Mouse (Mus musculus) CH12.LX (cell line): ENCODE measurements around the gene Edar. TPM values are rescaled to one million over a fixed set of nuclear protein-coding genes. Genes with fewer than 3 reads are reported as not detected.

Experiments
- DNase-seq: peaks from one replicate; pipeline ENCODE4 v3.0.0-alpha.2; 2013; ENCODE audit errors: extremely low read depth
- H3K27ac ChIP-seq: 2 replicates; pipeline ENCODE4 v1.5.1; 2012; ENCODE audit warnings: low read depth, mild to moderate bottlenecking, control low read depth, moderate library complexity; ENCODE audit not compliant: insufficient read depth
- H3K27me3 ChIP-seq: replicated peaks from 2 replicates; pipeline ENCODE3; 2012; ENCODE audit warnings: inconsistent platforms
- H3K36me3 ChIP-seq, 2 experiments: replicated peaks in 1 of 2; 2 replicates each; pipeline versions ENCODE3 to v1.6.1; 2012; ENCODE audit warnings: inconsistent platforms in 1 of 2, low read length in 1 of 2, mild to moderate bottlenecking in 1 of 2, mixed read lengths in 1 of 2, moderate library complexity in 1 of 2; ENCODE audit not compliant: control insufficient read depth in 1 of 2, insufficient read depth in 1 of 2
- H3K4me1 ChIP-seq, 2 experiments: 2 replicates each; pipeline ENCODE4 v1.6.1; 2012; ENCODE audit warnings: inconsistent platforms in 1 of 2, moderate library complexity in 1 of 2; ENCODE audit not compliant: insufficient read depth in 2 of 2, control insufficient read depth in 1 of 2
- H3K4me2 ChIP-seq: 2 replicates; pipeline ENCODE4 v1.6.1; 2012; ENCODE audit warnings: low read depth, mild to moderate bottlenecking, control low read depth; ENCODE audit not compliant: poor library complexity, insufficient read depth, severe bottlenecking
- H3K4me3 ChIP-seq, 3 experiments: fragments of 150-350 bp in 1 of 3; sonication (generic) in 1 of 3; replicated peaks in 1 of 3; 2 replicates each; pipeline versions ENCODE3 to v1.5.1; 2011 to 2012; ENCODE audit warnings: low read depth in 2 of 3, low read length in 2 of 3, mild to moderate bottlenecking in 2 of 3, moderate library complexity in 2 of 3, control low read depth in 1 of 3, improper control_type of control experiment in 1 of 3, inconsistent platforms in 1 of 3, mixed read lengths in 1 of 3; ENCODE audit not compliant: poor library complexity in 1 of 3
- H3K79me2 ChIP-seq: replicated peaks from 2 replicates; pipeline ENCODE4 v1.6.1; 2012; ENCODE audit warnings: mild to moderate bottlenecking, moderate library complexity; ENCODE audit not compliant: control insufficient read depth, poor library complexity, insufficient read depth, severe bottlenecking; ENCODE audit errors: extremely low read depth
- H3K9ac ChIP-seq: 2 replicates; pipeline ENCODE4 v1.6.1; 2012; ENCODE audit warnings: low read depth, mild to moderate bottlenecking, control low read depth, moderate library complexity; ENCODE audit not compliant: insufficient read depth
- H3K9me3 ChIP-seq: replicated peaks from 2 replicates; pipeline ENCODE3; 2012; ENCODE audit warnings: low read length, inconsistent platforms, mixed read lengths
- BHLHE40 ChIP-seq: IDR thresholded peaks from 2 replicates; pipeline ENCODE4 v1.6.1; 2011; ENCODE audit warnings: mild to moderate bottlenecking, low read depth, low read length, improper control_type of control experiment
- CHD1 ChIP-seq: IDR thresholded peaks from 2 replicates; pipeline ENCODE4 v1.6.1; 2012; ENCODE audit warnings: low read depth, low read length, improper control_type of control experiment, inconsistent platforms
- CHD2 ChIP-seq: IDR thresholded peaks from 2 replicates; pipeline ENCODE4 v1.6.1; 2011; ENCODE audit warnings: low read length, improper control_type of control experiment
- CTCF ChIP-seq, 2 experiments: IDR thresholded peaks in 1 of 2; conservative IDR thresholded peaks in 1 of 2; 2 replicates each; pipeline ENCODE4 v1.5.1; 2011 to 2012; ENCODE audit warnings: low read depth in 2 of 2, low read length in 2 of 2, improper control_type of control experiment in 1 of 2, inconsistent platforms in 1 of 2, mild to moderate bottlenecking in 1 of 2, moderate library complexity in 1 of 2
- ELF1 ChIP-seq: IDR thresholded peaks from 2 replicates; pipeline ENCODE4 v1.6.1; 2014; ENCODE audit warnings: low read depth, mild to moderate bottlenecking, inconsistent platforms, low read length, improper control_type of control experiment
- EP300 ChIP-seq: IDR thresholded peaks from 2 replicates; pipeline ENCODE4 v1.6.1; 2011; ENCODE audit warnings: low read length, improper control_type of control experiment
- ETS1 ChIP-seq: conservative IDR thresholded peaks from 2 replicates; pipeline ENCODE4 v1.6.1; 2012; ENCODE audit warnings: low read depth, mild to moderate bottlenecking, inconsistent platforms, low read length, improper control_type of control experiment, moderate library complexity
- GABPA ChIP-seq: IDR thresholded peaks from 2 replicates; pipeline ENCODE4 v1.6.1; 2012; ENCODE audit warnings: low read depth, low read length, improper control_type of control experiment, inconsistent platforms; ENCODE audit not compliant: insufficient replicate concordance
- HCFC1 ChIP-seq: IDR thresholded peaks from 2 replicates; pipeline ENCODE4 v1.6.1; 2012; ENCODE audit warnings: low read depth, mild to moderate bottlenecking, inconsistent platforms, low read length, improper control_type of control experiment
- JUN ChIP-seq: IDR thresholded peaks from 2 replicates; pipeline ENCODE4 v1.6.1; 2011; ENCODE audit warnings: low read depth, mild to moderate bottlenecking, low read length, improper control_type of control experiment, moderate library complexity; ENCODE audit not compliant: insufficient read depth
- KAT2A ChIP-seq: IDR thresholded peaks from 2 replicates; pipeline ENCODE4 v1.6.1; 2012; ENCODE audit warnings: low read length, improper control_type of control experiment, inconsistent platforms; ENCODE audit not compliant: insufficient replicate concordance
- MAFK ChIP-seq: IDR thresholded peaks from 2 replicates; pipeline ENCODE4 v1.6.1; 2011; ENCODE audit warnings: low read length, improper control_type of control experiment; ENCODE audit not compliant: insufficient replicate concordance
- MXI1 ChIP-seq: IDR thresholded peaks from 2 replicates; pipeline ENCODE4 v1.6.1; 2011; ENCODE audit warnings: mild to moderate bottlenecking, low read depth, low read length, improper control_type of control experiment
- NELFE ChIP-seq: IDR thresholded peaks from 2 replicates; pipeline ENCODE4 v1.6.1; 2011; ENCODE audit warnings: low read depth, low read length, improper control_type of control experiment
- RAD21 ChIP-seq: IDR thresholded peaks from 2 replicates; pipeline ENCODE4 v1.6.1; 2011; ENCODE audit warnings: low read depth, mild to moderate bottlenecking, low read length, improper control_type of control experiment, moderate library complexity
- RCOR1 ChIP-seq: conservative IDR thresholded peaks from 2 replicates; pipeline ENCODE4 v1.6.1; 2012; ENCODE audit warnings: low read depth, mild to moderate bottlenecking, inconsistent platforms, low read length, improper control_type of control experiment
- SIN3A ChIP-seq: IDR thresholded peaks from 2 replicates; pipeline ENCODE4 v1.6.1; 2012; ENCODE audit warnings: low read length, improper control_type of control experiment, inconsistent platforms
- SMC3 ChIP-seq: IDR thresholded peaks from 2 replicates; pipeline ENCODE4 v1.6.1; 2011; ENCODE audit warnings: low read depth, low read length, improper control_type of control experiment
- TCF12 ChIP-seq: IDR thresholded peaks from 2 replicates; pipeline ENCODE4 v1.6.1; 2014; ENCODE audit warnings: low read depth, mild to moderate bottlenecking, inconsistent platforms, low read length, improper control_type of control experiment
- ZC3H11A ChIP-seq: IDR thresholded peaks from 2 replicates; pipeline ENCODE4 v1.6.1; 2012; ENCODE audit warnings: low read depth, mild to moderate bottlenecking, inconsistent platforms, low read length, improper control_type of control experiment
- ZNF384 ChIP-seq: IDR thresholded peaks from 2 replicates; pipeline ENCODE4 v1.6.1; 2012; ENCODE audit warnings: low read depth, low read length, improper control_type of control experiment, inconsistent platforms
- dilution Hi-C: fragments of 300-500 bp; cut with MboI; formaldehyde crosslinking; loops from 2 replicates; pipeline ENCODE4 v1.14.3; 2020; ENCODE audit warnings: low sequenced_read_pairs; ENCODE audit not compliant: extremely low pct_unique_long_range_greater_than_20kb, extremely low pct_ligation_motif_present
- in situ Hi-C: fragments of 300-500 bp; cut with MboI; formaldehyde crosslinking; loops from 3 replicates; pipeline ENCODE4 v1.14.3; 2019; ENCODE audit warnings: low sequenced_read_pairs, low pct_ligation_motif_present, low pct_unique_long_range_greater_than_20kb, mixed read lengths
- polyA plus RNA-seq: library from polyadenylated mRNA; unstranded; fragments of >175 nt; gene quantifications from 2 replicates; pipeline ENCODE4 v1.2.1, GENCODE M21; 2012; ENCODE audit warnings: low read depth; ENCODE audit not compliant: insufficient read length
- total RNA-seq, 2 experiments: library from RNA; depleted of rRNA; stranded (reverse); fragments of 300-350 nt in 1 of 2; fragments of >200 nt in 1 of 2; gene quantifications; 2 replicates each; pipeline ENCODE4 v1.2.3; 2012 to 2014

The Edar gene
- total and polyA plus RNA-seq, 3 experiments = not detected

GRCm38 (mm10) chr10:58679298-58679697 lies 3.8 kb upstream of the Edar start:
- no peak for DNase-seq
- Histone ChIP-seq H3K4me2 (no peak overlapping the region), H3K79me2 (no peaks in the 10 kb centered on the region), H3K9ac (no peak overlapping the region), H3K4me3 (no peak overlapping the region), H3K27me3 (peaks cover 8% of the 10 kb centered on the region), H3K27ac (no peak overlapping the region), H3K4me1 (0 out of 4 replicates have a peak, but pooled peaks cover 0 to 8% of the 10 kb centered on the region in 2 experiments), H3K36me3 (no peaks in the 10 kb centered on the region), H3K9me3 (no peaks in the 10 kb centered on the region)
- no peak for TF ChIP-seq MXI1
- TF ChIP-seq MAFK = no peak
- TF ChIP-seq ELF1 = no peak
- TF ChIP-seq CHD1 = no peak
- TF ChIP-seq NELFE = no peak
- no peak for TF ChIP-seq ZNF384
- TF ChIP-seq JUN = no peak
- TF ChIP-seq ZC3H11A = no peak
- no peak for TF ChIP-seq SMC3
- TF ChIP-seq KAT2A = no peak
- no peak for TF ChIP-seq GABPA
- no peak for TF ChIP-seq CHD2
- no peak for TF ChIP-seq EP300
- no peak for TF ChIP-seq TCF12
- no peak for TF ChIP-seq ETS1
- no peak for TF ChIP-seq SIN3A
- no peak for TF ChIP-seq HCFC1
- TF ChIP-seq RCOR1 = no peak
- dilution Hi-C loops (no loop called here), in situ Hi-C loops (no loop called here)

GRCm38 (mm10) chr10:58673278-58674061 lies 2.0 kb downstream of the Edar start:
- Histone ChIP-seq H3K4me3 (no peak overlapping the region), H3K9ac (no peak overlapping the region), H3K79me2 (no peaks in the 10 kb centered on the region), H3K4me1 (peaks cover 7 to 13% of the 10 kb centered on the region in 2 experiments), H3K27me3 (peaks cover 10% of the 10 kb centered on the region), H3K36me3 (no peaks in the 10 kb centered on the region), H3K9me3 (no peaks in the 10 kb centered on the region), H3K27ac (no peak overlapping the region), H3K4me2 (peak overlapping the region; percentile 7; the same call in 1 of the 2 replicates)
- dilution Hi-C loops (no loop called here), in situ Hi-C loops (no loop called here)
- DNase-seq = peak; percentile 70
- TF ChIP-seq BHLHE40 (peak; percentile 34; the same call in 1 of the 2 replicates), SIN3A (peak; percentile 33; the same call in 1 of the 2 replicates), CTCF (conservative IDR thresholded peaks at IDR 0.05 in 1 of 2, IDR thresholded peaks at IDR 0.05 in 1 of 2; ENCODE audit: low read depth in 2 of 2, low read length in 2 of 2) (peak; percentile 63 to 73), GABPA (no peak), RAD21 (peak; percentile 46), SMC3 (peak; percentile 38)
